Mouse (Mus musculus) NIH3T3 (cell line): ENCODE measurements at regions not wholly inside any gene's neighbourhood (a gene's known extent, or its start where the extent isn't known, plus 50 kb on each side); places are given as distances from the start of the nearest gene placed in this dataset.
"Not testable (repeated sequence)": the region's sequence is repeated elsewhere in the genome, so short reads cannot be mapped to it uniquely, and the experiment has no call there.

Source experiments
- DNase-seq: peaks from one replicate; pipeline ENCODE4 v3.0.0-alpha.2; 2012; ENCODE audit warnings: low read depth

DNA sequence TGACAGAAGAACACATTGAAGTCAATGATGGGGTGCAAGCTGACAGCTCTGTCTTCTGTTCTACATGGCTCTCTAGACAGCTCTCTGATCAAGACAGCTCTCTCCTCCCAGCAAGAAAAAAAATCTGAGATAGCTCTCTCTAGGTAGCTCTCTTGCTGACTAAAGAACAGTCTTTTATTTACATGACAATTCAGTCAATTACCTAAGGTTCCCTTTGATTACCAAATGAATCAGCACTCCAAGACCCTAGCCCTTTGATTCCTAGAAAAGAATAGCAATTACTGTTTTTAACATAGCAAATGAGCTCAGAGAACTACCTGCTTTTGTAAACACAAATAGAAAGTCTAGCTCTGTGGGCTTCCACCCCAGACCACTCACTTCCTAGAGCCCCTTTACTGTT is 264.1 kb downstream of the Gm6685 start:
- no peak for DNase-seq

DNA sequence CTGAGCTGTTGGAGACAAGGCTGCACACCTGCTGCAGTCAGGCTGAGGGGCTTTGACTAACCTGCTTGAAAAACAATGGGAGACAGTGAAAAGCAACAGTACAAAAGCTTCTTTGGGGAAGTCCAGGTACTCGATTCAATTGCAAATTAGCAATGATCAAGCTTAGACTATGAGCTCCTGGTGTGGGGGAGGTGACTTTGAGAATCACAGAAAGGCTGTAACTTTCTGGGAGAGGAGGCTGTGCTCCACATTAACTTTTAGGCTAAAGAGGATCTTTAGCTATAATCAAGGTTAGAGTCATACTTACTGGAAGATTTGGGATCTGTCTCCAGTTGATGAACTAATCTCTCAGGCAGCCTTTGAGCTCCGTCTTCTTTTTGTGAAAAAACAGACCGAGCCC is 303.4 kb downstream of the Gm6685 start:
- DNase-seq = not testable (repeated sequence)

DNA sequence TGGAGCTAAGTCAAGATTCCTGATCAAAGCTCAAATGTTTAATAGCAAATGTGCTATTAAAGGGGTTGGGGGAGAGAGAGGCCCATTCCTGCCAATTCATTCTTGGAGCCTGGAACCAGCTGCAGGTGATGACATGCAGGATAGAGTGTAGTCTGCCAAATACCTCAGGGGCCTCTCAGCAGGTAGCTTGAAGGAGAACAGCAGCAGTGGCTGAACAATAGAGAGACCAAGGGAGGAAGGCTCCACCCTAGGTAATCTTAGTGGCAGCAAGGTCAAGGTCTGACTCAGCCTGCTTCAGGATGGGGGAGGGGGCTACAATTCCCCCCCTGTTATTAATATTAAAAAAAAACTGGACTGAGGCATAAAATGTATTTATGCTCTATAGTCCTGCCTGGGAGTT is 304.1 kb downstream of the Gm6685 start:
- DNase-seq = not testable (repeated sequence)

DNA sequence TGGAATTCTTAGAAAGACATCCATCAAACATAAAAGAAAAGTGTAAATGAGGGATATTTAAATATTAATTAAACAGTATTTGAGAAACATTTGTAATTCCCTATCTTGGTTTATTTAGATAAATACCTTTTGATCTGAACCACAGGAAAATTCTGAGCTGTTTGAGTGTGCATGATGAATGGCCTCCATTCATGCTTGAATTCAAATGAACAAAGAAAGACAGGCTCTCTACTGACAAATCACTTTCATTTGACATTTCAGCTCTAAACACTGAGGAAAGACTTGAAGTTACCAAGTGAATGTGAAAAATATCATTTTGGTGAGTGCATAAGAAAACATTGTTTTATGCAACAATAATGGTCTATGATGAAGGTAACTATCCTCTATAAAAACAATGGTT is 316.8 kb downstream of the Gm6685 start:
- no peak for DNase-seq

DNA sequence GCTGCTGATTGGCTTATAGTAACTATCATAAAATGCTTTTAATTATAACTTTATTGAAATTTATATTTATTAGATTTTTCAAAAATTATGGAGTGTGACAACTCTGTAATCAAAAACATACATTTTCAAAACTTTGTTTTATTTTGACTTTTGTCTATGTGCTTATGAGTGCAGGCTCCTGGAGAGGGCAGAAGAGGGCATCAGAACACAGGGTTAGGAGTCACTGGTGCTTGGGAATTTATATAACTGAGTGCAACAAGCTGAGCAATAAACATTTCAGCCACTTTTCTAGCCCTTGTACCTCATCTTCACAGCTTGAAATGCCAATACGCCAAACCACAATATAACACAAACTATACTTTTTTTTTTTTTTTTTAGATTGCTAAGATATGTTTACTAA is 318.9 kb downstream of the Gm6685 start:
- DNase-seq = peak; percentile 6
